Mouse (Mus musculus) naive thymus-derived CD4-positive, alpha-beta T cell, adult 5 months (primary cell): Measurements from ENCODE around the gene Supt3. TPM values are rescaled to one million over a fixed set of nuclear protein-coding genes. Genes with fewer than 3 reads are reported as not detected.

Experiments used
- polyA plus RNA-seq: library from polyadenylated mRNA; unstranded; fragments of 100-300 nt; shearing (Covaris generic); gene quantifications from one replicate; pipeline ENCODE4 v1.2.1, GENCODE M21; 2017

Gene Supt3
- 18.8 TPM for polyA plus RNA-seq

DNA sequence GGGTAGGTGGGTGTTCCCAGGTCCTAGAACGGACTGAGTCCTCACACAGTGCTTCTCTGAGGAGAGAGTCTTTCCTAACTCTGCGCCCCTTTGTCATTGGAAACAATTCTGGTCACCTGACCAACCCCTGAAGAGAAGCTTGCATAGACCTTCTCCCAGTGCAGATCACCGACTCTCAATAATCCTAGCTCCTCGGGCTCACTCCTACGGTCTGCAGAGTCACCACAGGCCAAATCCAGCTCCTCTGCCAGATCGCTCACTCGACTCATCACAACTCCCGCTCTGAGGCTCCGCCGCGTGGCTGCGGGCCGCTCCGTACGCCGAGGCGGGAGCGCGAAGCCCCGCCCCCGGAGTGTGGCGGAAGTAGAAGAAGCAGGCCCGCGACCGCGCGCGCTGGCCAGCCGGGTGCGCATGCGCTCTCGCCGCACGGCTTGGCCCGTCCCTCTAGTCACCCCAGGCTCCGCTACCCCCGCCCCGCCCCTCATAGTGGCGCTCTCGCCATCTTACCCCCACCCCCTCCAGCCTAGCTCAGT lies at the start of gene Supt3:
TSS of gene Supt3 (plus strand) at position 415 of the 533 bp plus-strand sequence.

DNA sequence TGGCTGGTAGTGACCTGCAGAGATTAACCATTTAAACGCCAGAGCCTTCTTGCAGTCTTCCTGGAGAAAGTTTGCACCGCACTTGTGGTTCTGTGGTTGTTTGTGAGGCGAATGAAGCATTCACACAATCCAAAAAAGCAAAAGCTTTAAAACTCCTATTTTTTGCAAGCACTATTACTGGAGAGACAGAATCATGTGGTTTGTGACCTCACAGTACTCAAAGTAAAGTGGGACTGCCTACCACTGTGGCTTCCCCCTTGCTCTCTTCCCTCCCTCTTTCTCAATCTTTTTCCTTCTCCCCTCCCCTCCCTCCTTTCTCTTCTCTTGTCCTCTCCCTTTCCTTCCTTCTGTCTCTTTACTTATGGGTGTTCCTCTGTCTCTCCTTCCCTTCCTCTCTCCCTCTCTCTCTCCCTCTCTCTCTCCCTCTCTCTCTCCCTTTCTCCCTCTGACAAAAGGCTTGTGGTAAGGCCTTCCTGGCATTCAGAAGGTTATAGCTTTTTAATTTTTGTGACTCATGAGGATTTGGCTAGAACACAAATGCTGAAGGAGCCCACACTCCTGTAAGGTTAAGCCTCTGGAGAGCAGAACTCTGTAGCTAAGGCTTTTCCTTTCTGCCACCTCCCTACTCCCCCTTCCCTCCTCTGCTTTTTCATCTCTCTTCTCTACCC lies 37.7 kb downstream of the Supt3 start, which contains the start of gene Runx2:
TSS of gene Runx2 (minus strand) at position 290 of the 668 bp plus-strand sequence.

Other genes starting within 250 kb of the Supt3 start
- 0.53 TPM for gene Runx2, start 37.6 kb downstream of the Supt3 start, polyA plus RNA-seq